Mouse (Mus musculus): Measurements from ENCODE around the gene Galnt14.

- TF ChIP-seq CTCF (conservative IDR thresholded peaks at IDR 0.05; ENCODE audit: low read length): no peak
- TF ChIP-seq POU5F1 (IDR thresholded peaks at IDR 0.05; ENCODE audit: borderline replicate concordance, low read length): no peak
Observed at GRCm38 (mm10) chr17:73531896-73532295, 178.4 kb downstream of the Galnt14 start.

Data from E14TG2a.4 (cell line).